Mouse (Mus musculus) sigmoid colon, adult 10 weeks (tissue): ENCODE results near the gene Tet3. TPM values are rescaled to one million over a fixed set of nuclear protein-coding genes. Genes with fewer than 3 reads are reported as not detected.

ENCODE experiments used
- polyA plus RNA-seq: library from polyadenylated mRNA; stranded (reverse); fragments of 350-450 nt; fragmentation: Illumina TruSeq; extraction: RNeasy Lipid Tissue Mini Kit (QIAGEN cat#74804); gene quantifications from one replicate; pipeline ENCODE4 v1.2.3, GENCODE M21; 2014; ENCODE audit warnings: low read depth, low replicate concordance

Tet3 gene
- 30.1 TPM for polyA plus RNA-seq

GRCm38 (mm10) chr6:83459034-83459644 is at the start of gene Tet3:
TSS of gene Tet3 (minus strand) at chr6:83459084.

GRCm38 (mm10) chr6:83506258-83507167 is 47.6 kb upstream of the Tet3 start, which contains the start of gene Dguok:
TSS of gene Dguok (minus strand) at chr6:83506969.

GRCm38 (mm10) chr6:83348873-83349272 is 110.0 kb downstream of the Tet3 start, which contains the start of gene Bola3:
TSS of gene Bola3 (plus strand) at chr6:83349147.

GRCm38 (mm10) chr6:83325525-83326393 is 133.1 kb downstream of the Tet3 start, which contains the start of the genes Mthfd2 and Mob1a:
TSS of gene Mthfd2 (minus strand) at chr6:83325908.
TSS of gene Mob1a (plus strand) at chr6:83326016.

Other genes with a start within 250 kb of the Tet3 start
- gene Slc4a5, start 239.3 kb downstream of the Tet3 start, polyA plus RNA-seq: not detected
- 3.6 TPM for gene Mthfd2, start 133.2 kb downstream of the Tet3 start, polyA plus RNA-seq
- 217 TPM for gene Mob1a, start 133.1 kb downstream of the Tet3 start, polyA plus RNA-seq
- 41.1 TPM for gene Bola3, start 109.9 kb downstream of the Tet3 start, polyA plus RNA-seq
- 28.9 TPM for gene Dguok, start 47.9 kb upstream of the Tet3 start, polyA plus RNA-seq
- 262 TPM for gene Actg2, start 77.2 kb upstream of the Tet3 start, polyA plus RNA-seq
- 97.5 TPM for gene Stambp, start 113.6 kb upstream of the Tet3 start, polyA plus RNA-seq
- not detected for gene Clec4f, start 197.1 kb upstream of the Tet3 start, polyA plus RNA-seq
- 0.57 TPM for gene Cd207, start 218.8 kb upstream of the Tet3 start, polyA plus RNA-seq